Mouse (Mus musculus): ENCODE measurements around the gene Actr6.

The Actr6 gene

GRCm38 (mm10) chr10:89732001-89732794 is at the start of gene Actr6:
Gene Actr6 (minus strand): TSS chr10:89732295.
- peak; percentile 96 for DNase-seq (ENCODE audit: low spot score)

- DNase-seq (ENCODE audit: low spot score), result no peak
Observed at GRCm38 (mm10) chr10:89776029-89776428, 43.9 kb upstream of the Actr6 start.

- no peak for DNase-seq (ENCODE audit: low spot score)
Observed at GRCm38 (mm10) chr10:89771894-89772293, 39.8 kb upstream of the Actr6 start.

GRCm38 (mm10) chr10:89769096-89769495 is 37.0 kb upstream of the Actr6 start:
- no peak for DNase-seq (ENCODE audit: low spot score)

- no peak for DNase-seq (ENCODE audit: low spot score)
Observed at GRCm38 (mm10) chr10:89768352-89769020, 36.4 kb upstream of the Actr6 start.

GRCm38 (mm10) chr10:89765790-89766714 is 34.0 kb upstream of the Actr6 start:
- DNase-seq (ENCODE audit: low spot score), result no peak

- no peak for DNase-seq (ENCODE audit: low spot score)
Observed at GRCm38 (mm10) chr10:89764457-89765121, 32.5 kb upstream of the Actr6 start.

- DNase-seq (ENCODE audit: low spot score), result no peak
Observed at GRCm38 (mm10) chr10:89760772-89761171, 28.7 kb upstream of the Actr6 start.

- DNase-seq (ENCODE audit: low spot score), result no peak
Observed at GRCm38 (mm10) chr10:89755231-89755630, 23.1 kb upstream of the Actr6 start.

GRCm38 (mm10) chr10:89751069-89751468 is 19.0 kb upstream of the Actr6 start:
- no peak for DNase-seq (ENCODE audit: low spot score)

- no peak for DNase-seq (ENCODE audit: low spot score)
Observed at GRCm38 (mm10) chr10:89748619-89749018, 16.5 kb upstream of the Actr6 start.

GRCm38 (mm10) chr10:89747911-89748310 is 15.8 kb upstream of the Actr6 start:
- no peak for DNase-seq (ENCODE audit: low spot score)

- DNase-seq (ENCODE audit: low spot score), result no peak
Observed at GRCm38 (mm10) chr10:89747221-89747905, 15.3 kb upstream of the Actr6 start.

GRCm38 (mm10) chr10:89746581-89746980 is 14.5 kb upstream of the Actr6 start:
- DNase-seq (ENCODE audit: low spot score), result peak; percentile 18

GRCm38 (mm10) chr10:89745666-89746020 is 13.5 kb upstream of the Actr6 start:
- DNase-seq (ENCODE audit: low spot score), result peak; percentile 49

- DNase-seq (ENCODE audit: low spot score), result peak; percentile 93
Observed at GRCm38 (mm10) chr10:89744871-89745665, 13.0 kb upstream of the Actr6 start, which contains the start of gene Uhrf1bp1l. Gene Uhrf1bp1l (plus strand): TSS chr10:89744991.

- no peak for DNase-seq (ENCODE audit: low spot score)
Observed at GRCm38 (mm10) chr10:89744341-89744740, 12.2 kb upstream of the Actr6 start.

- no peak for DNase-seq (ENCODE audit: low spot score)
Observed at GRCm38 (mm10) chr10:89743266-89743665, 11.2 kb upstream of the Actr6 start.

GRCm38 (mm10) chr10:89740995-89741394 is 8.9 kb upstream of the Actr6 start:
- no peak for DNase-seq (ENCODE audit: low spot score)

- DNase-seq (ENCODE audit: low spot score), result no peak
Observed at GRCm38 (mm10) chr10:89739703-89740102, 7.6 kb upstream of the Actr6 start.
